Mouse (Mus musculus) induced T-regulatory cell, adult 2 months (primary cell): ENCODE results near the gene Bag5.
A peak's percentile ranks its signal among the peaks of the same experiment; 100 is the strongest.
"Not testable (repeated sequence)": the region's sequence is repeated elsewhere in the genome, so short reads cannot be mapped to it uniquely, and the experiment has no call there.

Experiments
- DNase-seq: peaks from one replicate; pipeline ENCODE4 v3.0.0-alpha.2; 2012; ENCODE audit warnings: low read depth

The Bag5 gene

DNA sequence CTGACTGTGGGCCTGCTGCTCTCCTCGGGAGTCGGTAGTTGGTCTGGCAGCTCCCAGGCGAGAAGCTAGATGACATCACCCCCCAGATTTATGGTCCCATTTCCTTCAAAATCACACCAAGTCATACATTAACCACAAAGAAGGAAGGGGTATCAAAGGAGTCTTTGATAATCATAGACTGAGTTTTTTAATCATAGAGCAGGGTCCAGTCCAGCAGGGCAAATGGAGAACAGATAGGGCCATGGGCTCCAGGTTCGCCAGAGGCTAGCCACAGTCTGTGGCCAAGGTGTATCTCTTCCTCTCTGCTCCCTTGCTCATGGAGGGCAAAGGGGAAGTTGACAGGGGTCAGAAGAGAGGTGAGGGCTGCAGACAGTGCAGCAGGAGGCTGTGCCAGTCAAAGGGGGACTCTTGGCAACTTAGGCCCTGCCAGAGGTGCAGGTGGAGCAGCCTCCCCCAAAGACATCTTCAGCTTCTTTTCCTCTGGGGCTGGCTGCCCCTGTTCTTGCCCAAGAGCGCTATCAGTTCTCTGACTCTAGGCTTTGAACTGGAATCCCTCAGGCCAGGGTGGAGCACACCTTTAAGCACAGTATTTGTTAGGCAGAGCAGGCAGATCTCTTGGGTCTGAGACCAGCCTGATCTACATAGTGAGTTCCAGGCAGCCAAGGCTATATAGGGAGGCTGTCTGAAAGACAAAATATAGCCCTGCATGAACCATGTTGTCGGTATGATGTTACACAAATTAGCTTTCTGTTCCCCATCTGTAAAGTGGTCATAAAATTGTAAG lies 37.1 kb downstream of the Bag5 start:
- DNase-seq = no peak

DNA sequence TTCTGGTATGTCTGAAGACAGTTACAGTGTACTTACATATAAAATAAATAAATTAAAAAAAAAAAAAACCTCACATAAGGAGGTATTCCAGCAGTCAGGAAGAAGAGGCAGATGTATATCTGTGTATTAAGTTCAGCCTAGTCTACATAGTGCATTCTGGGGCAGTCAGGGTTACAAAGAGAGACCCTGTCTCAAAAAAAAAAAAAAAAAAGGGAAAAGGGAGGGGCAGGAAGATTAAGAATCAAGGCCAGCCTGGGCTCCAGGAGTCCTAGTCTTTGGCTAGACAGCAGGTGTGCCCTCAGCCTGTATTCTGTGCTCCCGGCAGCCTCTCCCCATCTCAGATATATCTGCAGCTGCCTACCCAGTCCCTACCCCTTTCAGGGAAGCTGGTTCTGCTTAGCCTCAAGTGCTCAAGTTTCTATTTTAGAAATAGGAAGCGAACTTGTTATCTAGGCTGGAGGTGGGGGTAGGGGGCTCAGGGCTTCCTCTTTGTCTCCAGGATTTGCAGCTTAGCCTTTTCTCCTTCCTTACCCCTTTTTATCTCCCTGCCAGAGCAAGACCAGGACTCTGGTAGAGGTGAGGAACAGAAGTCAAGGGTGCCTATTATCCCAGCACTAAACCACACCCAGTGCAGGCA lies 38.1 kb downstream of the Bag5 start:
- DNase-seq = no peak

DNA sequence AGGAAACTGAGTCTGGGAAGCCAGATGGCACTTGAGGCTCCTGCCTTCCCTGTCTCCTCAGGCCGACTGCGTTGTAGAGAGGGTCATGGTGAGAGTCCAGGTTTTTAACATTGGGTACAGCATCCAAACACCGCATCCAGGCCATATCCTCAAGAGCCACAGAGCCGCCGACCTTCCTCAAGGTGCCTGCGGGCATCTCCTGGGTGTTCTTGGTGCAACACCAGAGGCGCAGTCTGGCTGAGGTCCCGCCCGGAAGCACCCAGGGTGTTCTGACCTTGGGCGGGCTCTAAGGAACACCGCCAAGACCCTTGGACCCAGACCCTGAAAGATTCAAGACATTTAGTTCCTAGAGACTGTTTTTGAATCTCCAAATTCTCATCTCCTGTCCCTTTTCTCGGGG lies 40.5 kb downstream of the Bag5 start:
- DNase-seq = no peak

DNA sequence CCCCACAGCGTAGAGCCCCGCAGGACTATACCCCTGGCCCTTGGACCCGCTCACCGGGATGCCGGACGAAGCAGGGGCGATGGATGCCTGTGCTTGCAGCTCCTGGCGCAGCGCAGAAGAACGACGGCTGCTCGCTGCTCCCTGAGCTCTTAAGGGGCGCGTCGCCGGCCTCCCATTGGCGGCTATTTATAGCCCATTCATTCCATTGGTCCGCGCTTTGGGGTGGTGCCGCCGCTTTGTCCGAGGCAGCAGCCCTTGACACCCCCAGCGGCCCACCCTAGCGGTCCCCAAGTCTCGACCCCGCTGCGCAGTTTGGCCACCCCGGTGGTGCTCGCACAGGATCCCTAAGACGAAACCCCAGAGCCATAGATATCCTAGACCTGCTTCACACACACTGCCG lies 40.9 kb downstream of the Bag5 start, which contains the start of gene Ckb:
Gene Ckb, minus strand, starts transcription at position 163 of the 400 bp plus-strand sequence.
- DNase-seq = peak; percentile 71

DNA sequence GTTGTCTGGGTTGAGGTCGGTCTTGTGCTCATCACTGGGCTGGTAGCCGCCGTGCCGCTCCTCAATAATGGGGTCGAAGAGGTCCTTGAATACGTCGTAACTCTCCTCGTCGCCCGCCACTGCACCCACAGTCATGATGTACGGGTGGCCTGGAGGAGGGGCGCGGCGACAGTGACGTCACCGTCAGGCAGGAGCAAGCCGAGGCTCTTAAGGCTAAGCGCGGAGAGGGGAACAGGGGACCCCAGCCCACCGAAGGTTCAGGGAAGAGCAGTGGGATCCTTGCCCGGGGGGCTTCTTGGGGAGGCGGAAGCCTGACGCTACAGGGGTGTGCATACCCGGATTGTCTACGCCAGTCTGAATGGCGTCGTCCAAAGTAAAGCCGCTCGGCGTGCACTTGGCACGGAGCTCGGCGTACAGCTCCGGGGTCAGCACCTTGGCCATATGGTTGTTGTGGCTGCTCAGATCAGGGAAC lies 41.6 kb downstream of the Bag5 start:
- DNase-seq = peak; percentile 77

DNA sequence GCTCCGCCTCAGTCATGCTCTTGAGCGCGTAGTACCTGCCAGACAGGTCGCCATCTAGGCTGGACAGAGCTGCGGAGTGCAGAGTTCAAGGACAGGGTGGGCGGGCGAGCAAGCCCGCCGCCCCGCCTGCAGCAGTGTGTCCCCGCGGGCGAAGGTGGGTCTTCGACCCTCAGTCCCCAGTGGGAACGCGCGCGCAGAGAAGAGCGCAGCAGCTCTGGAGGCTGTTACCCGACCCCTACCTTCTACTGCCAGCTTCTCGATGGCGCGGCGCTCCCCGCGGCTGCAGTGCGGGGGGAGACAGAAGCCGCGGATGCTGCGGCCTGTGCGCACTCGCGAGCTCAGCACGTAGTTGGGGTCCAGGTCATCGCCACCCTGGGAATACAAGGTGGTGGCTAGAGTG lies 42.1 kb downstream of the Bag5 start:
- peak; percentile 36 for DNase-seq

DNA sequence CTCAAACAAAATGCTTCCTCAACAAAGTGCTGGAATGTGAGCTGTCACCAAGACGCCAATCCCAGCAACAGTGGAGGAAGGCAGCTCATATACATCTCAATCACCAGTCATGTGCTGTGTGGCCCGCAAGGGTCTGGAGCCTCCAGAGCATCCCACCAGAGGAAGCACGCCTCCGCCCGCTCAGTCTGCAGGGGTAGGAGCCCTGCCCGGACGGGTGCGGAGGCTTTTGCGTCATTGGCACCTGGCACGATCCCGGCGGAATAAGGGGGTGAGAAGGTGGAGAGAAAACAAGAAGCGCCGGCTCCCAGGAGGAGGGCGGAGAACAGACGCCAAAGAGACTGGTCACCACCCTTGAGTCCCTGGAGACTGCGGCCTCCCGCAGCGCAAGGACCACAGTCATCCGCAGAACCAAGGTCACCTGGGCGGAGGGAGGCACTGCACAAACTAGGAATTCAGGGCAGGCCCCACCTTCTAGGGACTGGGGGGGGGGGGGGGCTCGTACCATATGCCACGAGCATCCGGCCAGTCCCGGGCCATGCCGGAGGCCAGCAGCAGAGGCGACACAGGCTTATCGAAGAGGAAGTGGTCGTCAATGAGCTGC lies 42.6 kb downstream of the Bag5 start:
- DNase-seq = no peak

DNA sequence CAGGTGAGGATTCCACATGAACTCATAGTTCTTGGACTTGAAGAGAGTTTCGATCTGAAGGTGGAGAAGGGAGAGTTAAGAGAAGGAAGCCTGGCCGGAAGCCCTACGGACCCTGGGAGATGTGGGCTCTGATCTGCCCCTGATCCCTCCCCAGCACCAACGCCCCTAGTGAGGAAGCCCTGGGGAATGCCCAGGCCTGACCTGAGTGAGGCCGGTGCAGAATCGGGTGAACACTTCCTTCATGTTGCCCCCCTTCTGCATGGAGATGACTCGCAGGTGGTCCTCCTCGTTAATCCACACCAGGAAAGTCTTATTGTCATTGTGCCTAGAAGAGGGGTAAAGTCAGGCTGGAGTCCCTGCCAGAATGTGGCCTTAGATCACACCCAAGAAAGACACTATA lies 43.1 kb downstream of the Bag5 start:
- no peak for DNase-seq

DNA sequence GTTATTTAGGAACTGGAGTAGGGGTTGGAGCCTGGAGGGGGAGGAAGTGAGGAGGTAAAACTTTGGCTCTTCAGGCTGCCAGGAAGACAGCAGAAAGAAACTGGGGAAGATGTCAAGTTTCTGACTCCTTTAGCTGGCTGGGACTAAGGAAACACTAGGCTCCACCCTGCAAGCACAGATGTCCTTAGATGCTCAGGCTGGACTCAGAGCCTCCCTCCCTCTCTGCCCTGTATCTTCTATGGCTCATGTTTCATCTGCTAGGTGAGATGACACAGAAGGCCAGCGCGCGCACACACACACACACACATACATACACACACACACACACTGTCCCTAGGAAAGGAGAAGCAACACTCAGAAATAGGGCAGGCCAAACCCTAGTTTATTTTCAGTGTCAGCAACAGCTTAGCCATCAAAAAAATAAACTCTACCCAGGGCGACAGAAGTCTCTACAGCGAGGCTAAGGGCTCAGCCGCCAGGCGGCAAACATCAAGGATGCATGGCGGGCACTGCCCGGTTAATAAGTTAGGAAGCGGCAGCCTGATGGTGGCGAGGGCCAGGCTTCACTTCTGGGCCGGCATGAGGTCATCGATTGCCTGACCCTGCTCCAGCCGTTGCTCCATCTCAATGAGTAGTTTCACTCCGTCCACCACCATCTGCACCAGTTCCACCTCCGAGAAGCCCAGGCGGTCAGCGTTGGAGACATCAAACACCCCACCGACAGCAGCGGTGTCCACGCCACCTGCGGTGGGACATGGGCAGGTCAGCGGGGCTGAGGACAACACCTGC lies 43.9 kb downstream of the Bag5 start:
- no peak for DNase-seq

DNA sequence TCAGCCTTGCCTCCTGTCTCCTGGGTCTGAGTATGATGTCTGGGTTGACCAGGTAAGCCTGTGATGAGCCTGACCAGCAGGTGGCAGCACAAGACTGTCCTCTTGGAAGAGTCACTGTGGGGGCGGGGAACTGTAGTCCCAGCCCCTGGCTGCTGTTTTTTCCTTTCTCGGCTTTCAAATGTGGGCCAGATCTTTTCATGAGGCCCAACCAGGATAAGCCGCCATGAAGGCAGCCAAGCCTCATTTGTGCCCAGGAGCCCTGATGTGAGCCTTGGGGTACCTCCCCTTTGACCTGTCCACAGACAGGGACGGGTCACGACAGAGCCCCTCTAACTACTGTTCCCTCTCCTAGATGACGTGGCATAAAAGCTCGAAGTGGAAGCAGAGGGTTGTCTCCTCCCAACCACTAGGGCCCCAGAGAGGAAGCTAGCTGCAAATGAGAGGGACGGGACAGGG lies 44.6 kb downstream of the Bag5 start:
- DNase-seq = peak; percentile 97

DNA sequence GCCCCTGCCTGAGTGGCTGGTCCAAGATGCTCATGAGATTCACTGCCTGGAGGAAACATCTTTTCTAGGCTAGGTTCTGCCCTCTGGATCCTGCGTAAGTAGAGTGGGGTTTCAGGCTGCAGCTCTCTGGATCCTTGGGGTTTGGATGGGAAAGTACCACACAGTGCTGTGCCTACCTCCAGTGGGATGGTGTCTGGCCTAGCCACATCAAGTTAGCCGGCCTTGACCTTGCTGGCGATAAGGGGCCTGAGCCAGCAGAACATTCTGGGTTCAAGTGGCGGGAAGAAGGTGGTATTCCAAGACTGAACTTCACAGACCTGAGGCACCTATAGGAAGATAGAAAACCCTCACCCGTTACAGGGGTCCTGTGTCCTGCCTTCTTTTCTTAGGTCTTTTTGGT lies 45.6 kb downstream of the Bag5 start:
- DNase-seq = no peak

DNA sequence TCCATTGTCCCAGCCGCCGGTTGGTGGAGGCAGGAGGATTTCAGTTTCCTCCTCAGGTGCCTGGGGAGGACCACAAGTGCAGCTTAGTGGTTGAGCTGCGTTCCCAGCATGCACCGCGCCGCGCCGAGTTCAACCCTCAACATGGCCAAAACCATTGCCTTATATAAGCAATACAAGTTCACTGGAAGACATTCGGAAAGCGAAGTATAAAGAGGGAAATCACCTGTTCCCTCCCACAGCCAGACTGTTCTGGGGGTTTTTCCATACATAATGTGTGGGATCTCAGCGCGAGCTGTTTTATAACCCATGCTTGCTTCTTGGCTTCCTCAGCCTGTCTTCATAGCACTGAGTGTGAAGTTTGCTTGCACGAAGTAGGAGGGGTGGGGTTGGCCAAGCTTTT lies 46.7 kb downstream of the Bag5 start:
- no peak for DNase-seq

DNA sequence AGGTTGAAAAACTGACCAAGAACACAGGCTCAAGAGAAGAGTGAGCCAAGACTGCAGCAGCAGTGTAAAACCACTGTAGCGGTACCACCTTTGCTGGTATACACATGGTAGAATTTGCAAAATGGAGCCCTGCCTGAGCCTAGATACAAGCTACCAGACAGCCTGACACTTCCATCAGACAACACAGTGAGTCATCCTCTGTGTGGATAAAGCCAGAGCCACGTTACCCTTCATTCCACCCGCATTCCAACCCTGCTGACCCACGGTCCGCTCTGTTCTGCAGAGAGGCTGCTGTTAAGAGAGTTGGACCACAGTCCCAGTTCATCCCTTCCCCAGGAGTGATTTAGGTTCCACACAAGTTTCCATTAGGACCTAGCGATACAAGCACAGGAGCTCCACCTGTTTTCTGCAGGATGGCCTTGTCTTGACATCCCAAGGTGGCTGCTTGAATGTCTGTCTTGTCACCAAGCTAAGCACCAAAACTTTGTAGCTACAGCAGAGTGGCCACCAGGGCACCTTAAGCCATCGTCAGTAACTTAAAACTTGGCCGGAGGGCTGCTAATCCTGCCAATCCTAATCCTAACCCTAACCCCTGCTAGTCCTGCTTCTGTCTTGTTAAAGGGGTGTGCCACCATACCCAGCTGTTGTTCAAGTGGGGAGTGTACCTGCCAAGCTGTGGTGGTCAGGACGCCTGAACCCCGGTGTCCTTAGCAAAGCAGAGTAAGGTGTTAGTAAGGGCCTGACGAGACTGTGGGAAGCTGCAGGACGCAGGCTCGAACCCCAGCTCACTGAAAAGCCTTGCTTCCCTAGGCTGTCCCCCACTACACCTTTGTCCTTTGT lies 47.8 kb downstream of the Bag5 start:
- no peak for DNase-seq

DNA sequence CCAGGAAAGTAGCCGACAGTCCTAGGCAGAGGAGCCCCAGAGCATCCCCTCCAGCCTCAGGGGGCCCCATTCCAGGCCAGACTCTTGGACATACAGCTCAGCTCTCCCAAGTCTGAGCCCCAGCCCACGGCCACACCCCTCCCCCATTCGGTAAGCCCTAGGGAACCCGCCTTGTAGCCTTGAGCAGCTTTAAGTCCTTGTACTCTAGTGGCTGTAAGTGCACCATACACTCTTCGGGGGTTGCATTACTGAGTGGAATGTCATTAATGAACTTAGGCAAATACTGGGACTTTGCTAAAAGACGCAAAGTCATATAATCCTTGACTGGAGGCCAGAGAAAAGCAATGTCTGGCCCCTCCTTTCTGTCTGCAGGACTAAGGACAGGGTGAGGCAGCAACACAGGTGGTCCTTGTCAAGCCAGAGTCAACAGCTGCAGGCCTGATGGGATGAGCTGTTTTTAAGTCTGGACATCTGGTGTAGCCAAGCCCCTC lies 48.9 kb downstream of the Bag5 start:
- DNase-seq = no peak

DNA sequence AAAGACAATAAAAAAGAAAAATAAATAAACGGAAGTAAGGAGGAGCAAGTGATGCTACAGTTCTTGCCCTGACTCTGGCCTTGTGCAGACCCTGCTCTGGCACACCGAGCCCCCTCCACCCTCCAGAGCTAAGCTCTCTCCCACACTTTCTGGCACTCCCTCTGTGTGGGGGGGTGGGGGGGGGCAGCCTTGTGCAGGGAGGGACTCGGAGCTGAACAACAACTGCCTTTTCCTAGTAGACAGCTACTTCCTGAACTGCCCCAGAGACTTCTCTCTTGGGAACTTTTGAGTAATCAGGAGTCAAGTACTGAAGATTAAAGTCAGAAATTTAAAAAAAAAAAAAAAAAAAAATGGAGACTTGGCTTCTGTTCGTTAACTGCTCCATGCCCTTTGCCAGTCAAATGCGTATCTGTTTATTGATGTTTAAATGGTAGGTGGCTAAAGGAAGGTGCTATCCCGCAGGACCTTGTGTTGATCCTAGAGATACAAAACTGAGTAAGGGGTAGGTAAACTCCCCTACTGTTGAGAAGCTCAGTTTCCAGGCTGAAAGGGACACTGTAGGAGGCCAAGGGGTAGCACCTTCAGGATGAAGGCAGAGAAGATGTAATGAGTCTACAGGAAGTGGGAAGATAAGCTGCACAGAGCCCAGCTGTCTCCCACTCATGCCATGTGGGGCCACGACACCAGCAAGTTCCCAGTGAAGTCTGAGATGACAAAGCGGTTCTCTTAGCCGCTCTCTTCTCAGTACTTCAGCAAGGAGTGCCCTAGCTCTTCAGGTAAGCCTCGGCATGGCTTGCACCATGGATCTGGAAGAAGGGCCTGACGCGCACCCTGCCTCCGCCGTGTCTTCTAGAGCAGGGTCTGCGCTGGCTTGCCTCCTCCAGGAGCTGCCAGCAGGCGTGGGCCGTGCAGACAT lies 49.6 kb downstream of the Bag5 start:
- DNase-seq = no peak

DNA sequence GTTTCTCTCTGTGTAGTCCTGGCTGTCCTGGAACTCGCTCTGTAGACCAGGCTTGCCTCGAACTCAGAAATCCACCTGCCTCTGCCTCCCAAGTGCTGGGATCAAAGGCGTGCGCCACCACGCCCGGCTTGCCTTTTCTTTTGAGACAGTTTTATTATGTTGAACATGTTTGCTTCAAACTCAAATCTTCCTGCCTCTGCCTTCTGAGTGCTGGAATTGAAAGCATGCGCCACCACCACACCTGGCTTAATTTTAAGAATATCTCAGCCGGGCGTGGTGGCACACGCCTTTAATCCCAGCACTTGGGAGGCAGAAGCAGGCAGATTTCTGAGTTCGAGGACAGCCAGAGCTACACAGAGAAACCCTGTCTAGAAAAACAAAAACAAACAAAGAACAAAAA lies 51.5 kb downstream of the Bag5 start:
- not testable (repeated sequence) for DNase-seq

DNA sequence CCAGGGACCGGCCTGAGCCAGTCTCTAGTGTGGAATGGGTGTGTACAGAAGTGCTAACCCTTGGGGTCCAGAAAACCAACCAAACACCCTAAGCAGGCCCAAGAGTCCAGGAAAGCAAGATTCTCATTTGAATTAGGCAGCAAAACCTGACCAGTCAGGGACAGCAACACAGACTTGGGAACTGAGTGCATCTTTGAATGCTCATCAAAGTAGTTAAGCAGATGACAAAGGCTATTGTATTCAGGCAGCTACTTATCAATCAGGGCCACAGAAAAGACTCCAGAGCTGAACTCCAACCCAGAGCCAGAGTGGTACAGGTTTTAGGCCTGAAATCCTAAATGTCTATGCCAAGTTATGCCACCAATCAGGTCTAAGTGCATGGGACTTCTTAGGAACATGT lies 52.4 kb downstream of the Bag5 start:
- no peak for DNase-seq
